Mouse (Mus musculus) intestine, embryonic 14.5 days (tissue): ENCODE measurements at regions not wholly inside any gene's neighbourhood (a gene's known extent, or its start where the extent isn't known, plus 50 kb on each side); places are given as distances from the start of the nearest gene placed in this dataset.
A peak's percentile ranks its signal among the peaks of the same experiment; 100 is the strongest.

Experiments used
- ATAC-seq: fragments of 200-750 bp; cut with Nextera tagmentation; replicated peaks from 2 replicates; pipeline ENCODE4 v1.8.0; 2017; ENCODE audit warnings: low read depth, moderate number of reproducible peaks, moderate TSS enrichment, moderate library complexity; ENCODE audit not compliant: low FRiP score, low TSS enrichment
- DNase-seq: peaks from one replicate; pipeline ENCODE4 v3.0.0-alpha.2; 2018; ENCODE audit warnings: low spot score
- H3K27ac ChIP-seq: fragments of 300-500 bp; sonication (generic); 2 replicates; pipeline ENCODE4 v1.5.1; 2014; ENCODE audit warnings: low read depth, mild to moderate bottlenecking, control low read depth
- H3K27me3 ChIP-seq: fragments of 300-500 bp; sonication (generic); replicated peaks from 2 replicates; pipeline ENCODE4 v1.6.1; 2014; ENCODE audit warnings: low read length, control low read depth; ENCODE audit not compliant: control insufficient read depth, insufficient read depth
- H3K36me3 ChIP-seq: fragments of 300-500 bp; sonication (generic); 2 replicates; pipeline ENCODE4 v1.6.1; 2014; ENCODE audit warnings: low read length, control low read depth; ENCODE audit not compliant: control insufficient read depth, insufficient read depth
- H3K4me1 ChIP-seq: fragments of 300-500 bp; sonication (generic); replicated peaks from 2 replicates; pipeline ENCODE4 v1.6.1; 2014; ENCODE audit warnings: low read length, control low read depth, mixed read lengths; ENCODE audit not compliant: control insufficient read depth, insufficient read depth
- H3K4me2 ChIP-seq: fragments of 300-500 bp; sonication (generic); 2 replicates; pipeline ENCODE4 v1.6.1; 2014; ENCODE audit warnings: low read length
- H3K4me3 ChIP-seq: fragments of 300-500 bp; sonication (generic); 2 replicates; pipeline ENCODE4 v1.5.1; 2014; ENCODE audit warnings: low read depth, low read length, control low read depth, mixed read lengths
- H3K9ac ChIP-seq: fragments of 300-500 bp; sonication (generic); 2 replicates; pipeline ENCODE4 v1.6.1; 2014; ENCODE audit warnings: mild to moderate bottlenecking, low read length
- H3K9me3 ChIP-seq: fragments of 300-500 bp; sonication (generic); 2 replicates; pipeline ENCODE4 v1.6.1; 2016; ENCODE audit warnings: low read length, control low read depth; ENCODE audit not compliant: control insufficient read depth
- WGBS: fragments of 180-500 bp; shearing (Covaris S2); extraction: QIAGEN DNeasy Blood & Tissue Kit; methylation state at CpG from one replicate; pipeline ENCODE4 v1.1.7; 2014; 5-methylcytosine and 5-hydroxymethylcytosine counted together

- ATAC-seq, result no peak
- Histone ChIP-seq H3K9me3 (no peaks in the 10 kb centered on the region), H3K4me2 (no peak overlapping the region), H3K27ac (no peak overlapping the region), H3K36me3 (no peaks in the 10 kb centered on the region), H3K4me1 (no peaks in the 10 kb centered on the region), H3K4me3 (no peak overlapping the region), H3K27me3 (no peaks in the 10 kb centered on the region), H3K9ac (no peak overlapping the region)
- no peak for DNase-seq
- WGBS, result 44% methylated on average over 7 of the region's 7 CpGs
These were observed 780.5 kb downstream of the Diaph3 start for GRCm38 (mm10) chr14:86360423-86361059.

- no peaks in the 10 kb centered on the region for H3K36me3 ChIP-seq
- H3K9ac ChIP-seq, result no peak overlapping the region
- no peak overlapping the region for H3K27ac ChIP-seq
- no peak overlapping the region for H3K4me2 ChIP-seq
- H3K27me3 ChIP-seq, result no peaks in the 10 kb centered on the region
- DNase-seq, result no peak
- H3K9me3 ChIP-seq, result no peaks in the 10 kb centered on the region
- no peaks in the 10 kb centered on the region for H3K4me1 ChIP-seq
- no peak overlapping the region for H3K4me3 ChIP-seq
- no peak for ATAC-seq
- WGBS, result 87% methylated on average over 6 of the region's 6 CpGs
These were observed 782.5 kb downstream of the Diaph3 start for GRCm38 (mm10) chr14:86358584-86358983.

- no peaks in the 10 kb centered on the region for H3K9me3 ChIP-seq
- no peaks in the 10 kb centered on the region for H3K36me3 ChIP-seq
- no peak overlapping the region for H3K27ac ChIP-seq
- no peak overlapping the region for H3K4me3 ChIP-seq
- no peaks in the 10 kb centered on the region for H3K27me3 ChIP-seq
- no peak overlapping the region for H3K9ac ChIP-seq
- H3K4me1 ChIP-seq, result 0 out of 2 replicates have a peak, but pooled peaks cover 6% of the 10 kb centered on the region
- H3K4me2 ChIP-seq, result no peak overlapping the region
- DNase-seq (no peak), ATAC-seq (no peak)
- 42% methylated on average over 1 of the region's 1 CpGs for WGBS
These were observed 790.5 kb downstream of the Diaph3 start for GRCm38 (mm10) chr14:86350526-86350925.

GRCm38 (mm10) chr14:86339007-86339406, 802.0 kb downstream of the Diaph3 start:
- H3K9me3 ChIP-seq, result no peaks in the 10 kb centered on the region
- H3K4me3 ChIP-seq, result no peak overlapping the region
- no peak for DNase-seq
- no peak overlapping the region for H3K9ac ChIP-seq
- no peaks in the 10 kb centered on the region for H3K27me3 ChIP-seq
- no peak for ATAC-seq
- 57% methylated on average over 6 of the region's 6 CpGs for WGBS
- 0 out of 2 replicates have a peak, but pooled peaks cover 3% of the 10 kb centered on the region for H3K4me1 ChIP-seq
- no peak overlapping the region for H3K27ac ChIP-seq
- H3K4me2 ChIP-seq, result no peak overlapping the region
- H3K36me3 ChIP-seq, result no peaks in the 10 kb centered on the region

- no peak overlapping the region for H3K4me2 ChIP-seq
- H3K27ac ChIP-seq, result no peak overlapping the region
- H3K9ac ChIP-seq, result no peak overlapping the region
- no peak overlapping the region for H3K4me3 ChIP-seq
- ATAC-seq (no peak), DNase-seq (no peak)
- no peaks in the 10 kb centered on the region for H3K9me3 ChIP-seq
- H3K4me1 ChIP-seq, result 0 out of 2 replicates have a peak, but pooled peaks cover 3% of the 10 kb centered on the region
- 83% methylated on average over 5 of the region's 5 CpGs for WGBS
- no peaks in the 10 kb centered on the region for H3K27me3 ChIP-seq
- no peaks in the 10 kb centered on the region for H3K36me3 ChIP-seq
These were observed 804.0 kb downstream of the Diaph3 start for GRCm38 (mm10) chr14:86337052-86337451.

- H3K4me3 ChIP-seq, result no peak overlapping the region
- no peak overlapping the region for H3K4me2 ChIP-seq
- no peak overlapping the region for H3K27ac ChIP-seq
- ATAC-seq (no peak), DNase-seq (no peak)
- no peaks in the 10 kb centered on the region for H3K36me3 ChIP-seq
- no peaks in the 10 kb centered on the region for H3K27me3 ChIP-seq
- H3K9ac ChIP-seq, result no peak overlapping the region
- 65% methylated on average over 2 of the region's 2 CpGs for WGBS
- H3K4me1 ChIP-seq, result 0 out of 2 replicates have a peak, but pooled peaks cover 3% of the 10 kb centered on the region
- no peaks in the 10 kb centered on the region for H3K9me3 ChIP-seq
These were observed 805.8 kb downstream of the Diaph3 start for GRCm38 (mm10) chr14:86335284-86335683.

GRCm38 (mm10) chr14:86329176-86329575, 811.9 kb downstream of the Diaph3 start:
- H3K4me2 ChIP-seq, result no peak overlapping the region
- no peak overlapping the region for H3K4me3 ChIP-seq
- DNase-seq (no peak), ATAC-seq (no peak)
- H3K27me3 ChIP-seq, result no peaks in the 10 kb centered on the region
- no peak overlapping the region for H3K27ac ChIP-seq
- WGBS, result 51% methylated on average over 3 of the region's 3 CpGs
- H3K9ac ChIP-seq, result no peak overlapping the region
- H3K4me1 ChIP-seq, result no peaks in the 10 kb centered on the region
- H3K9me3 ChIP-seq, result no peaks in the 10 kb centered on the region
- no peaks in the 10 kb centered on the region for H3K36me3 ChIP-seq

GRCm38 (mm10) chr14:86327646-86328045, 813.4 kb downstream of the Diaph3 start:
- Histone ChIP-seq H3K4me2 (no peak overlapping the region), H3K4me1 (no peaks in the 10 kb centered on the region), H3K9ac (no peak overlapping the region), H3K9me3 (no peaks in the 10 kb centered on the region), H3K4me3 (no peak overlapping the region), H3K27ac (no peak overlapping the region), H3K27me3 (no peaks in the 10 kb centered on the region), H3K36me3 (no peaks in the 10 kb centered on the region)
- DNase-seq (no peak), ATAC-seq (no peak)
- WGBS, result 74% methylated on average over 9 of the region's 9 CpGs

- Histone ChIP-seq H3K27me3 (no peaks in the 10 kb centered on the region), H3K4me1 (no peaks in the 10 kb centered on the region; the same call in 1 of the 2 replicates), H3K4me2 (no peak overlapping the region), H3K36me3 (no peaks in the 10 kb centered on the region), H3K9ac (no peak overlapping the region), H3K27ac (peak overlapping the region; percentile 62; the same call in 1 of the 2 replicates), H3K4me3 (no peak overlapping the region), H3K9me3 (no peaks in the 10 kb centered on the region)
- ATAC-seq, result no peak
- DNase-seq, result no peak
- WGBS, result 18% methylated on average over 7 of the region's 7 CpGs
These were observed 818.7 kb downstream of the Diaph3 start for GRCm38 (mm10) chr14:86322365-86322764.
